Mouse (Mus musculus) small intestine, adult 2 months (tissue): ENCODE results near the gene Gm38431.

Experiments
- CTCF ChIP-seq: fragments of 200-500 bp; IDR thresholded peaks from 2 replicates; pipeline ENCODE4 v1.5.1; 2012; ENCODE audit warnings: low read depth, mild to moderate bottlenecking, control low read depth, inconsistent platforms, low read length, moderate library complexity, mixed read lengths; ENCODE audit not compliant: insufficient replicate concordance, insufficient read length; ENCODE audit errors: extremely low read depth
- POLR2A ChIP-seq: fragments of 200-500 bp; IDR thresholded peaks from 2 replicates; pipeline ENCODE4 v1.6.1; 2012; ENCODE audit warnings: low read depth, mild to moderate bottlenecking, control low read depth, inconsistent platforms, low read length, moderate library complexity

- TF ChIP-seq POLR2A = no peak
- TF ChIP-seq CTCF = no peak
Observed at GRCm38 (mm10) chr9:21041308-21041707, 50.5 kb downstream of the Gm38431 start.
